Comparison of ENCODE assay signal across 25 mouse cellular contexts in genomic region chr14:34846799-34847198, GRCm38 (mm10). TPM values are rescaled to one million over a fixed set of nuclear protein-coding genes. Genes with fewer than 3 reads are reported as not detected.
DNase-seq lines count a peak whose midpoint lies in the region; ATAC-seq and TF ChIP-seq lines count a peak whose summit lies in the region.
"Had no signal": no experiment of that assay in that cellular context is flagged by ENCODE, and none has a peak within 500 bp of the region (broad histone marks: within the 10 kb centered on the region; RNA-seq: fewer than 3 reads in every experiment).

No protein-coding gene starts in this region.

- WGBS in midbrain, embryonic 14.5 days = 32% methylated on average over 4 of the region's 4 CpGs
- WGBS in midbrain, postnatal 0 days = 25% methylated on average over 4 of the region's 4 CpGs
- WGBS in hindbrain, embryonic 15.5 days = 23% methylated on average over 4 of the region's 4 CpGs
- WGBS in neural tube, embryonic 15.5 days = 32% methylated on average over 4 of the region's 4 CpGs
- WGBS in lung, adult 2 months = 64% methylated on average over 4 of the region's 4 CpGs

- no peak overlapping the region for H3K4me2 ChIP-seq in midbrain, embryonic 14.5 days (ENCODE audit: low read length)
- no peak overlapping the region for H3K4me2 ChIP-seq in midbrain, postnatal 0 days (ENCODE audit: low read depth, low read length, poor library complexity, severe bottlenecking)
- no peak overlapping the region for H3K4me2 ChIP-seq in hindbrain, embryonic 15.5 days
- no peak overlapping the region for H3K4me2 ChIP-seq in neural tube, embryonic 15.5 days
- H3K4me2 ChIP-seq: embryonic facial prominence, embryonic 12.5 days; heart, embryonic 12.5 days; limb, embryonic 15.5 days had no signal

- no peak overlapping the region for H3K4me3 ChIP-seq in midbrain, embryonic 14.5 days (replicated peaks; ENCODE audit: low read depth, low read length)
- H3K4me3 ChIP-seq in midbrain, postnatal 0 days (ENCODE audit: low read depth, low read length) = no peak overlapping the region
- no peak overlapping the region for H3K4me3 ChIP-seq in hindbrain, embryonic 15.5 days
- H3K4me3 ChIP-seq in neural tube, embryonic 15.5 days (replicated peaks) = no peak overlapping the region
- H3K4me3 ChIP-seq in lung, adult 2 months (replicated peaks; ENCODE audit: extremely low read depth, low read depth, low read length) = no peak overlapping the region
- H3K4me3 ChIP-seq: embryonic facial prominence, embryonic 12.5 days; erythroblast, embryonic 14.5 days; heart, embryonic 12.5 days; limb, embryonic 15.5 days had no signal

- no peaks in the 10 kb centered on the region for H3K4me1 ChIP-seq in midbrain, embryonic 14.5 days (ENCODE audit: control insufficient read depth, insufficient read depth, low read length)
- no peaks in the 10 kb centered on the region for H3K4me1 ChIP-seq in midbrain, postnatal 0 days (ENCODE audit: insufficient read depth, low read length)
- H3K4me1 ChIP-seq in hindbrain, embryonic 15.5 days (replicated peaks) = peaks cover 4% of the 10 kb centered on the region; the same call in 1 of the 2 replicates
- H3K4me1 ChIP-seq in neural tube, embryonic 15.5 days = no peaks in the 10 kb centered on the region
- H3K4me1 ChIP-seq in lung, adult 2 months (ENCODE audit: control insufficient read depth, insufficient read depth, low read length) = no peaks in the 10 kb centered on the region
- H3K4me1 ChIP-seq: embryonic facial prominence, embryonic 12.5 days; limb, embryonic 15.5 days had no signal

- no peaks in the 10 kb centered on the region for H3K36me3 ChIP-seq in midbrain, embryonic 14.5 days (ENCODE audit: control insufficient read depth, insufficient read depth, low read length)
- no peaks in the 10 kb centered on the region for H3K36me3 ChIP-seq in midbrain, postnatal 0 days (ENCODE audit: insufficient read depth, low read length)
- H3K36me3 ChIP-seq in hindbrain, embryonic 15.5 days = no peaks in the 10 kb centered on the region
- H3K36me3 ChIP-seq in neural tube, embryonic 15.5 days = no peaks in the 10 kb centered on the region
- H3K36me3 ChIP-seq: embryonic facial prominence, embryonic 12.5 days; heart, embryonic 12.5 days; limb, embryonic 15.5 days had no signal

- ATAC-seq in midbrain, embryonic 14.5 days (ENCODE audit: low FRiP score, low TSS enrichment) = peak; percentile 49
- ATAC-seq in midbrain, postnatal 0 days (ENCODE audit: low FRiP score) = no peak
- ATAC-seq in hindbrain, embryonic 15.5 days (ENCODE audit: low FRiP score, low read depth) = peak; percentile 56; the same call in 1 of the 2 replicates
- ATAC-seq in neural tube, embryonic 15.5 days (ENCODE audit: low FRiP score) = peak; percentile 36; the same call in 1 of the 2 replicates
- ATAC-seq: inflammation-experienced regulatory T-cells, adult 6 months had no signal

- DNase-seq in cerebellum, postnatal 10 days = peak; percentile 37
- no peak for DNase-seq in cerebellum, adult 9-10 months
- DNase-seq in midbrain, embryonic 14.5 days = no peak
- DNase-seq in midbrain, postnatal 0 days (ENCODE audit: low spot score) = no peak
- no peak for DNase-seq in adrenal gland, adult (ENCODE audit: inconsistent age in 2 of 2, low spot score in 1 of 2)
- no peak for DNase-seq in lung, adult 2 months
- DNase-seq: adrenal gland, adult 8-10 months; cerebellum, adult 9-11 months; gastrocnemius, postnatal 10 days; heart, adult 11 months; heart, postnatal 14 days; kidney, adult 8-10 months; kidney, postnatal 36 days; lung, postnatal 10 days; right cerebral cortex, postnatal 14 days; spleen, adult 18-20 months; thymus, postnatal 36 days had no signal

- TF ChIP-seq CTCF in midbrain, postnatal 0 days (IDR thresholded peaks at IDR 0.05) = no peak
- TF ChIP-seq CTCF in lung, adult 2 months (IDR thresholded peaks at IDR 0.05; ENCODE audit: insufficient read depth, low read length) = no peak

- no peaks in the 10 kb centered on the region for H3K27me3 ChIP-seq in midbrain, embryonic 14.5 days (ENCODE audit: control insufficient read depth, insufficient read depth, low read length)
- no peaks in the 10 kb centered on the region for H3K27me3 ChIP-seq in midbrain, postnatal 0 days (ENCODE audit: insufficient read depth, low read length)
- no peaks in the 10 kb centered on the region for H3K27me3 ChIP-seq in hindbrain, embryonic 15.5 days
- H3K27me3 ChIP-seq in neural tube, embryonic 15.5 days (replicated peaks) = no peaks in the 10 kb centered on the region
- H3K27me3 ChIP-seq: embryonic facial prominence, embryonic 12.5 days; limb, embryonic 15.5 days had no signal

- no peak for TF ChIP-seq POLR2A in lung, adult 2 months (IDR thresholded peaks at IDR 0.05; ENCODE audit: borderline replicate concordance, extremely low read depth, low read depth, low read length)

- no peaks in the 10 kb centered on the region for H3K9me3 ChIP-seq in midbrain, embryonic 14.5 days (ENCODE audit: control insufficient read depth, low read length)
- H3K9me3 ChIP-seq in midbrain, postnatal 0 days (ENCODE audit: low read length) = no peaks in the 10 kb centered on the region
- H3K9me3 ChIP-seq in hindbrain, embryonic 15.5 days = no peaks in the 10 kb centered on the region
- no peaks in the 10 kb centered on the region for H3K9me3 ChIP-seq in neural tube, embryonic 15.5 days (replicated peaks)
- H3K9me3 ChIP-seq: heart, embryonic 12.5 days; limb, embryonic 15.5 days had no signal

- H3K9ac ChIP-seq in midbrain, embryonic 14.5 days (replicated peaks; ENCODE audit: low read length) = no peak overlapping the region
- H3K9ac ChIP-seq in midbrain, postnatal 0 days (replicated peaks; ENCODE audit: low read length, poor library complexity, severe bottlenecking) = no peak overlapping the region
- H3K9ac ChIP-seq in hindbrain, embryonic 15.5 days = no peak overlapping the region
- no peak overlapping the region for H3K9ac ChIP-seq in neural tube, embryonic 15.5 days (replicated peaks)
- H3K9ac ChIP-seq: embryonic facial prominence, embryonic 12.5 days; heart, embryonic 12.5 days; limb, embryonic 15.5 days had no signal

- H3K27ac ChIP-seq in midbrain, embryonic 14.5 days (replicated peaks; ENCODE audit: low read depth, low read length) = 0 out of 2 replicates have a peak overlapping the region, but pooled peaks have one; percentile 3
- H3K27ac ChIP-seq in midbrain, postnatal 0 days (ENCODE audit: low read depth, low read length) = no peak overlapping the region
- H3K27ac ChIP-seq in hindbrain, embryonic 15.5 days (replicated peaks) = no peak overlapping the region
- no peak overlapping the region for H3K27ac ChIP-seq in neural tube, embryonic 15.5 days (replicated peaks)
- H3K27ac ChIP-seq: embryonic facial prominence, embryonic 12.5 days; limb, embryonic 15.5 days had no signal

RNA-seq across cellular contexts. Expression of gene Grid1, which starts 26.9 kb away (rescaled TPM):
- polyA plus RNA-seq in midbrain, embryonic 14.5 days (2014; fragmentation: Nextera tagmentation; extraction: Ambion mirVana) = 4.9 and 5.1 TPM in 2 replicates
- 37.2 and 39.4 TPM in 2 replicates for total RNA-seq in midbrain, postnatal 0 days (2014; rRNA removed)
- 9.1 and 10.5 TPM in 2 replicates for polyA plus RNA-seq in midbrain, postnatal 0 days (2015; fragmentation: Nextera tagmentation; extraction: Ambion mirVana)
- 6.8 and 7.1 TPM in 2 replicates for polyA plus RNA-seq in hindbrain, embryonic 15.5 days (2015; fragmentation: Nextera tagmentation; extraction: Ambion mirVana)
- 7.2 and 8.3 TPM in 2 replicates for polyA plus RNA-seq in neural tube, embryonic 15.5 days (2015; fragmentation: Nextera tagmentation; extraction: Ambion mirVana)
- 0.13 and 0.15 TPM in 2 replicates for polyA plus RNA-seq in lung, adult 2 months (2012; rRNA removed)
- total RNA-seq: heart, postnatal 14 days; megakaryocyte, adult 5-6 weeks had no signal
- polyA plus RNA-seq: erythroblast, embryonic 14.5 days; inflammation-experienced regulatory T-cells, adult 6 months had no signal

Comparison
In these comparisons a context has a peak if more than half of its experiments do, and no peak if none do; other contexts are left out.
1. DNase-seq: peak in cerebellum, postnatal 10 days (2 of 2); none in cerebellum, adult 9-10 months (single experiment), midbrain, embryonic 14.5 days (single experiment), midbrain, postnatal 0 days (single experiment), adrenal gland, adult (0 of 2) and lung, adult 2 months (single experiment).